Mouse (Mus musculus) cerebellum, adult 2 months (tissue): Measurements from ENCODE around the gene Ckap4. TPM values are rescaled to one million over a fixed set of nuclear protein-coding genes. Genes with fewer than 3 reads are reported as not detected.

Experiments
- DNase-seq, 2 experiments: peaks; one replicate each; pipeline ENCODE4 v3.0.0; 2021
- H3K27ac ChIP-seq: fragments of 200-500 bp; 2 replicates; pipeline ENCODE4 v1.5.1; 2012; ENCODE audit warnings: low read length, control low read depth, inconsistent platforms; ENCODE audit not compliant: insufficient read depth
- H3K27me3 ChIP-seq: fragments of 200-500 bp; 2 replicates; pipeline ENCODE4 v1.6.1; 2012; ENCODE audit warnings: inconsistent platforms, mild to moderate bottlenecking, low read length, moderate library complexity; ENCODE audit not compliant: control insufficient read depth, insufficient read depth
- H3K4me1 ChIP-seq: fragments of 200-500 bp; 2 replicates; pipeline ENCODE4 v1.6.1; 2011; ENCODE audit warnings: low read length; ENCODE audit not compliant: control insufficient read depth, insufficient read depth
- H3K4me3 ChIP-seq: fragments of 200-500 bp; replicated peaks from 2 replicates; pipeline ENCODE3; 2011; ENCODE audit warnings: mild to moderate bottlenecking, low read depth, low read length, control low read depth; ENCODE audit not compliant: insufficient read depth
- CTCF ChIP-seq: fragments of 200-500 bp; IDR thresholded peaks from 2 replicates; pipeline ENCODE4 v1.5.1; 2011; ENCODE audit warnings: low read depth, mild to moderate bottlenecking, control low read depth, low read length, moderate library complexity, borderline replicate concordance; ENCODE audit not compliant: insufficient read depth
- POLR2A ChIP-seq: fragments of 200-500 bp; IDR thresholded peaks from 2 replicates; pipeline ENCODE4 v1.6.1; 2011; ENCODE audit warnings: low read length, control low read depth, borderline replicate concordance; ENCODE audit not compliant: insufficient read depth
- WGBS: fragments of 180-500 bp; shearing (Covaris S2); methylation state at CpG from one replicate; pipeline ENCODE4 v1.1.7; 2018; 5-methylcytosine and 5-hydroxymethylcytosine counted together
- polyA plus RNA-seq: library from polyadenylated mRNA; depleted of rRNA; stranded (reverse); fragments of >200 nt; gene quantifications from 2 replicates; pipeline ENCODE4 v1.2.3, GENCODE M21; 2012

Ckap4 gene
- polyA plus RNA-seq, 1 experiment: 20.4 TPM

GRCm38 (mm10) chr10:84556120-84556519, 22.3 kb upstream of the Ckap4 start:
- H3K27ac ChIP-seq: no peak overlapping the region
- no peak overlapping the region for H3K4me3 ChIP-seq
- no peaks in the 10 kb centered on the region for H3K4me1 ChIP-seq
- DNase-seq: no peak
- no peaks in the 10 kb centered on the region; the same call in 1 of the 2 replicates for H3K27me3 ChIP-seq
- WGBS: 74% methylated on average over 2 of the region's 2 CpGs
- TF ChIP-seq CTCF (no peak), POLR2A (no peak)

DNA sequence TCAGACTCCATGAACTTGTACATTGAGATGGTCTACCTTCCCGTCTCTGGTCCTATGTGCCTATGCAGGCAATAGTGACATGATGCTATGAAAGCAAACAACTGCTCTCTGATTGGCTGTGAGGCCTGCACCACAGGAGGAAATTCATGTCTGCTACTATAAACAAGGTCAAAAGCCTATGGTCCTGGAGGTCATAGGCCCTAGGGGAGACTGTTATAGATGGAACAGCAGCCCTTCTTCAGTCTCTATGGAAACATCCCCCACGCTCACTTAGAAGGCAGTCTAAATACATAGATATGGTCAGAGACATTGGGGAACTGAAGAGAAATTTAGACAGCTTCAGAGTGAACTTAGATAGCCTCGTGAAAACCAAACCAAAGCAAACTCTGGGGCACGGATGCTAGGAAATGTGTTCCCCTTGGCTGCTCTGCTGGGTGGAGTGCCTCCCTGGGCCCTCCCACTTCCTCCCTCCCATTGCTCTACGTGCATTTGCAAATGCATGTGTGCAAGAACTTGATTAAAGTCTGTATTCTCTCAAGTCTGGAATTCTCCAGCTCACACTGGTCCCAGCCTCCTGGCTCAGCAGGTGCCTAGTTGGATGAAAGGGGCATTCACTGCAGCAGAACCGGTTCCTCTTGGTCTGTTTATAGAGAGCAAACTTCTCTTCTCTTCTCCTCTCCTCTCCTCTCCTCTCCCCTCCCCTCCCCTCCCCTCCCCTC, 20.6 kb upstream of the Ckap4 start:
- 41% methylated on average over 6 of the region's 6 CpGs for WGBS

GRCm38 (mm10) chr10:84552477-84552876, 18.6 kb upstream of the Ckap4 start:
- Histone ChIP-seq H3K27me3 (no peaks in the 10 kb centered on the region; the same call in 1 of the 2 replicates), H3K4me3 (no peak overlapping the region), H3K4me1 (no peaks in the 10 kb centered on the region), H3K27ac (no peak overlapping the region)
- no peak for DNase-seq
- 97% methylated on average over 2 of the region's 2 CpGs for WGBS
- no peak for TF ChIP-seq POLR2A
- TF ChIP-seq CTCF: no peak

More for the DNA sequence above, 20.6 kb upstream of the Ckap4 start:
- TF ChIP-seq CTCF (no peak), POLR2A (no peak)
- no peak overlapping the region for H3K27ac ChIP-seq
- H3K4me1 ChIP-seq: no peaks in the 10 kb centered on the region
- no peaks in the 10 kb centered on the region; the same call in 1 of the 2 replicates for H3K27me3 ChIP-seq
- no peak for DNase-seq
- H3K4me3 ChIP-seq: no peak overlapping the region

DNA sequence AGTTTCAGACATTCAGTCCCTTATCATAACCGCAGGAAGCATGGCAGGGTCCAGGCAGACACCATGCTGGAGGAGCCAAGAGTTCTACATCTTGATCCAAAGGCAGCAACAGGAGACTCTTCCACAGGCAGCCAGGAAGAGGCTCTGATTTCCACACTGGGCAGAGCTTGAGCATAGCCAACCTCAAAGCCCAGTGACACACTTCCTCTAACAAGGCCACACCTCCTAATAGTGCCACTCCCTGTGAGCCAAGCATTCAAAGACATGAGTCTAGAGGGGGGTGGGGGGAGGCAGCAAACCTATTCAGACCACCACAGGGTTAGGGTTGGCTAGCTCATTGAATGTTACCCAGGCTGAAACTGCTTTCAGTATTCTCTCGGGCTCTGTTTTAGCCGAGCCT, 18.0 kb upstream of the Ckap4 start:
- no peak for DNase-seq
- WGBS: 88% methylated on average over 3 of the region's 3 CpGs
- TF ChIP-seq CTCF: no peak
- TF ChIP-seq POLR2A: no peak
- Histone ChIP-seq H3K4me3 (no peak overlapping the region), H3K27me3 (no peaks in the 10 kb centered on the region; the same call in 1 of the 2 replicates), H3K4me1 (no peaks in the 10 kb centered on the region), H3K27ac (no peak overlapping the region)

- Histone ChIP-seq H3K27ac (no peak overlapping the region), H3K27me3 (no peaks in the 10 kb centered on the region; the same call in 1 of the 2 replicates), H3K4me1 (no peaks in the 10 kb centered on the region), H3K4me3 (no peak overlapping the region)
- TF ChIP-seq CTCF (no peak), POLR2A (no peak)
- DNase-seq: no peak
- WGBS: 83% methylated on average over 10 of the region's 10 CpGs
Measured at GRCm38 (mm10) chr10:84549920-84550293, 16.0 kb upstream of the Ckap4 start.

DNA sequence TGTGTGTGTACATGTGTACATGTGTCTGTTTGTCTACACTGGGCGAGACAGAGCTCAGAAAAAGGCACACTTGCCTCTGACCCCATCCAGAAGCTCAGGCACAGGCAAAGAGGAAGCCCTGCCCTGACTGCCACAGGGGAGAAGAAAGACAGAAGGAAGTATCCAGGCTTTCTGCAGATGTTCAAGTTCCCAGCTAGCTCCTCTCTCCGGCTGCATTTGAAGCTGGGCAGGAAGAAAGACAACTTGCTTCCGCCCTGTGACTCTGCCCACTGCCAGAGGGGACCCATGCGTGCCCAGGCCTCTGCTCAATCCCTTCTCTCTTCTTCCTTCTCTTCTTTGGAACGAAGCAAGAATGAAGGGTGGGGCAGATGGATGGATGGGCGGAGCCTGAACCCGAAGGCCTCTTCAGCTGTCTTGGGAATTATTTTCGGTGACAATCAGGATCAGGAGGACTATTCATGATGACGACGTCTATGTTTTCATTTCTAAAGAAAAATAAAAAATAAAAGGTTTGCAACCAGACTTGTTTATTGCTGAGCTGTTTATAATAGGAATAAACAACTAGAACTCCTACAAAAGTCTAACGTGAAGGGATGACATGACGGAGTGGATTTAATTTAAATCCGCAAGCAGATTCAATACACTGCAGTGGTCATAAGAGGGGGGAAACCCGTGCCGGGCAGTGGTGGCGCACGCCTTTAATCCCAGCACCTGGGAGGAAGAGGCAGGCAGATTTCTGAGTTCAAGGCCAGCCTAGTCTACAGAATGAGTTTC, 15.5 kb upstream of the Ckap4 start:
- Histone ChIP-seq H3K4me1 (no peaks in the 10 kb centered on the region), H3K27me3 (no peaks in the 10 kb centered on the region; the same call in 1 of the 2 replicates), H3K4me3 (no peak overlapping the region), H3K27ac (no peak overlapping the region)
- TF ChIP-seq POLR2A (no peak), CTCF (no peak)
- no peak for DNase-seq
- WGBS: 76% methylated on average over 17 of the region's 17 CpGs

- WGBS: 63% methylated on average over 7 of the region's 7 CpGs
- no peak for TF ChIP-seq POLR2A
- no peak for TF ChIP-seq CTCF
- no peaks in the 10 kb centered on the region for H3K4me1 ChIP-seq
- DNase-seq: no peak
- no peak overlapping the region for H3K27ac ChIP-seq
- H3K27me3 ChIP-seq: no peaks in the 10 kb centered on the region
- H3K4me3 ChIP-seq: no peak overlapping the region
Measured at GRCm38 (mm10) chr10:84544841-84545610, 11.2 kb upstream of the Ckap4 start.

GRCm38 (mm10) chr10:84542802-84543658, 9.2 kb upstream of the Ckap4 start:
- H3K4me1 ChIP-seq: no peaks in the 10 kb centered on the region
- no peak overlapping the region for H3K27ac ChIP-seq
- no peak for DNase-seq
- no peaks in the 10 kb centered on the region for H3K27me3 ChIP-seq
- 88% methylated on average over 11 of the region's 11 CpGs for WGBS
- H3K4me3 ChIP-seq: no peak overlapping the region
- TF ChIP-seq CTCF (no peak), POLR2A (no peak)
